ENCODE assay signal across 16 mouse cellular contexts in the genomic region with DNA sequence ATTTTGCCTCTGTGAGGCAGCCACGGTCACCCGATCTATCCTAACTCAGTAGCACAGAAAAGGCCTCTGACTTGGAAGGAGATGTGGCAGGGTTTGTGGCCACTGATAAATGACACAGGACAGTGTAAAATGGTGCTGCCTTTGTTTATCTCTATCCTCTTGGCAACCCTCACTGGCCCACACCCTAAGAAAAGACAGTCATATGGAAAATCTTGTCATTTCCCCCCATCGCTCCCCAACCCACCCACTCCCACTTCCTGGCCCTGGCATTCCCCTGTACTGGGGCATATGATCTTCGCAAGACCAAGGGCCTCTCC. TPM values are rescaled to one million over a fixed set of nuclear protein-coding genes. Genes with fewer than 3 reads are reported as not detected.
DNase-seq lines count a peak whose midpoint lies in the region; ATAC-seq lines count a peak whose summit lies in the region.
"Had no signal": no experiment of that assay in that cellular context is flagged by ENCODE, and none has a peak within 500 bp of the region (broad histone marks: within the 10 kb centered on the region; RNA-seq: fewer than 3 reads in every experiment).

No protein-coding gene starts in this region.

- H3K36me3 ChIP-seq in heart, embryonic 10.5 days = peaks cover 15% of the 10 kb centered on the region; the same call in 1 of the 2 replicates
- H3K36me3 ChIP-seq in midbrain, embryonic 13.5 days = no peaks in the 10 kb centered on the region
- H3K36me3 ChIP-seq in midbrain, embryonic 10.5 days = peaks cover 20% of the 10 kb centered on the region
- peaks cover 33% of the 10 kb centered on the region for H3K36me3 ChIP-seq in liver, embryonic 12.5 days

- H3K27ac ChIP-seq in heart, embryonic 10.5 days = peak overlapping the region; percentile 83
- H3K27ac ChIP-seq in midbrain, embryonic 13.5 days = no peak overlapping the region
- H3K27ac ChIP-seq in midbrain, embryonic 10.5 days (replicated peaks) = no peak overlapping the region; the same call in 1 of the 2 replicates
- H3K27ac ChIP-seq in liver, embryonic 12.5 days = peak overlapping the region; percentile 88

- 42% methylated on average over 4 of the region's 4 CpGs for WGBS in heart, embryonic 10.5 days
- 90% methylated on average over 4 of the region's 4 CpGs for WGBS in midbrain, embryonic 13.5 days
- WGBS in midbrain, embryonic 10.5 days = 76% methylated on average over 4 of the region's 4 CpGs
- WGBS in liver, embryonic 12.5 days (ENCODE audit: insufficient replicate concordance) = 21% methylated on average over 4 of the region's 4 CpGs

- H3K4me1 ChIP-seq in heart, embryonic 10.5 days = peaks cover 54% of the 10 kb centered on the region
- peaks cover 38% of the 10 kb centered on the region for H3K4me1 ChIP-seq in midbrain, embryonic 13.5 days (replicated peaks)
- H3K4me1 ChIP-seq in midbrain, embryonic 10.5 days = peaks cover 38% of the 10 kb centered on the region
- peaks cover 59% of the 10 kb centered on the region for H3K4me1 ChIP-seq in liver, embryonic 12.5 days

- H3K4me3 ChIP-seq in heart, embryonic 10.5 days = no peak overlapping the region
- no peak overlapping the region for H3K4me3 ChIP-seq in midbrain, embryonic 13.5 days (replicated peaks)
- H3K4me3 ChIP-seq in midbrain, embryonic 10.5 days = no peak overlapping the region
- H3K4me3 ChIP-seq in liver, embryonic 12.5 days = no peak overlapping the region

- H3K9ac ChIP-seq in midbrain, embryonic 13.5 days (replicated peaks) = peak overlapping the region; percentile 32; the same call in 1 of the 2 replicates
- H3K9ac ChIP-seq in liver, embryonic 12.5 days = peak overlapping the region; percentile 56; the same call in 1 of the 2 replicates

- no peaks in the 10 kb centered on the region for H3K9me3 ChIP-seq in heart, embryonic 10.5 days
- H3K9me3 ChIP-seq in midbrain, embryonic 13.5 days = no peaks in the 10 kb centered on the region
- H3K9me3 ChIP-seq in midbrain, embryonic 10.5 days (replicated peaks) = no peaks in the 10 kb centered on the region
- no peaks in the 10 kb centered on the region for H3K9me3 ChIP-seq in liver, embryonic 12.5 days (replicated peaks)
- H3K9me3 ChIP-seq: G1E had no signal

- intact Hi-C loops in heart, postnatal 10 days (cut with DNase I) = no loop called here

- H3K4me2 ChIP-seq in midbrain, embryonic 13.5 days (replicated peaks) = no peak overlapping the region
- peak overlapping the region; percentile 53 for H3K4me2 ChIP-seq in liver, embryonic 12.5 days

- peaks cover 20% of the 10 kb centered on the region for H3K27me3 ChIP-seq in heart, embryonic 10.5 days (ENCODE audit: insufficient read depth, poor library complexity, severe bottlenecking)
- H3K27me3 ChIP-seq in midbrain, embryonic 13.5 days = no peaks in the 10 kb centered on the region
- peaks cover 17% of the 10 kb centered on the region for H3K27me3 ChIP-seq in midbrain, embryonic 10.5 days (ENCODE audit: low read depth, poor library complexity, severe bottlenecking)
- peaks cover 9% of the 10 kb centered on the region; the same call in 1 of the 2 replicates for H3K27me3 ChIP-seq in liver, embryonic 12.5 days (replicated peaks)

- DNase-seq in heart, embryonic 10.5 days (ENCODE audit: low spot score) = no peak
- DNase-seq in heart, postnatal 10 days = no peak
- no peak for DNase-seq in midbrain, embryonic 10.5 days (ENCODE audit: low spot score)
- no peak for DNase-seq in adrenal gland, adult 2 months
- no peak for DNase-seq in right cerebral cortex, adult 2 months (ENCODE audit: low spot score in 2 of 2)
- no peak for DNase-seq in kidney, adult 9 months
- DNase-seq: cerebellum, adult 2 months; thymus, adult 2 months had no signal

- no peak for ATAC-seq in midbrain, embryonic 13.5 days
- ATAC-seq in liver, embryonic 12.5 days = peak; percentile 87
- ATAC-seq: activated CD4-positive, CD25-positive, alpha-beta regulatory T cell, adult 4 months; inflammation-experienced regulatory T-cells, adult 6 months had no signal

RNA-seq across cellular contexts. Expression of a gene that starts 7.2 kb away (rescaled TPM):
- 22.6 and 34.8 TPM in 2 replicates for polyA plus RNA-seq in heart, embryonic 10.5 days (2016; fragmentation: Nextera tagmentation; extraction: Ambion mirVana)
- total RNA-seq in heart, postnatal 10 days (2021) = 10 to 100 TPM; 27.4 to 37.4 TPM
- polyA plus RNA-seq in midbrain, embryonic 13.5 days (2015; fragmentation: Nextera tagmentation; extraction: Ambion mirVana) = 24.6 and 25.8 TPM in 2 replicates
- 24.2 and 24.6 TPM in 2 replicates for polyA plus RNA-seq in midbrain, embryonic 10.5 days (2016; fragmentation: Nextera tagmentation; extraction: Ambion mirVana)
- polyA plus RNA-seq in liver, embryonic 12.5 days (2016; fragmentation: Nextera tagmentation; extraction: Ambion mirVana) = 23.1 TPM in 2 replicates
- total RNA-seq in adrenal gland, adult 2 months (2021) = 10 to 100 TPM; 30.0 to 45.0 TPM
- 22.1 and 31.3 TPM in 2 replicates for polyA plus RNA-seq in adrenal gland, adult 2 months (2012; rRNA removed)

RNA-seq across cellular contexts. Expression of a gene that starts 9.7 kb away (rescaled TPM):
- polyA plus RNA-seq in heart, embryonic 10.5 days (2016; fragmentation: Nextera tagmentation; extraction: Ambion mirVana) = 0.94 and 1.8 TPM in 2 replicates
- 1 to 10 TPM; 8.4 to 9.9 TPM for total RNA-seq in heart, postnatal 10 days (2021)
- polyA plus RNA-seq in midbrain, embryonic 13.5 days (2015; fragmentation: Nextera tagmentation; extraction: Ambion mirVana) = 1.7 and 2.1 TPM in 2 replicates
- polyA plus RNA-seq in midbrain, embryonic 10.5 days (2016; fragmentation: Nextera tagmentation; extraction: Ambion mirVana) = 0.42 and 1.1 TPM in 2 replicates
- 0.36 and 0.39 TPM in 2 replicates for polyA plus RNA-seq in liver, embryonic 12.5 days (2016; fragmentation: Nextera tagmentation; extraction: Ambion mirVana)
- total RNA-seq in adrenal gland, adult 2 months (2021) = 10 to 100 TPM in 1 of 2 experiments, 1 to 10 TPM in 1; 3.3 to 13.9 TPM
- polyA plus RNA-seq in adrenal gland, adult 2 months (2012; rRNA removed) = 4.0 and 5.3 TPM in 2 replicates
- polyA plus RNA-seq: activated CD4-positive, CD25-positive, alpha-beta regulatory T cell, adult 4 months; G1E had no signal

RNA-seq across cellular contexts. Expression of a gene that starts 19.8 kb away (rescaled TPM):
- polyA plus RNA-seq in heart, embryonic 10.5 days (2016; fragmentation: Nextera tagmentation; extraction: Ambion mirVana) = not detected in 2 replicates
- not detected for total RNA-seq in heart, postnatal 10 days (2021)
- not detected in 2 replicates for polyA plus RNA-seq in midbrain, embryonic 13.5 days (2015; fragmentation: Nextera tagmentation; extraction: Ambion mirVana)
- not detected in 2 replicates for polyA plus RNA-seq in midbrain, embryonic 10.5 days (2016; fragmentation: Nextera tagmentation; extraction: Ambion mirVana)
- polyA plus RNA-seq in liver, embryonic 12.5 days (2016; fragmentation: Nextera tagmentation; extraction: Ambion mirVana) = not detected in 2 replicates
- not detected for total RNA-seq in adrenal gland, adult 2 months (2021)
- polyA plus RNA-seq in adrenal gland, adult 2 months (2012; rRNA removed) = 0.83 TPM in 1 of 2 replicates, not detected in the other
- total RNA-seq: G1E; gastrocnemius, postnatal 4 days; layer of hippocampus, adult 18-20 months; left cerebral cortex, postnatal 10 days had no signal
- polyA plus RNA-seq: activated CD4-positive, CD25-positive, alpha-beta regulatory T cell, adult 4 months; cerebellum, adult 2 months; G1E; inflammation-experienced regulatory T-cells, adult 6 months had no signal

RNA-seq across cellular contexts. Expression of a gene that starts 24.5 kb away (rescaled TPM):
- polyA plus RNA-seq in heart, embryonic 10.5 days (2016; fragmentation: Nextera tagmentation; extraction: Ambion mirVana) = 1.4 and 1.6 TPM in 2 replicates
- 1 to 10 TPM; 1.9 to 2.4 TPM for total RNA-seq in heart, postnatal 10 days (2021)
- 0.11 and 0.13 TPM in 2 replicates for polyA plus RNA-seq in midbrain, embryonic 13.5 days (2015; fragmentation: Nextera tagmentation; extraction: Ambion mirVana)
- polyA plus RNA-seq in midbrain, embryonic 10.5 days (2016; fragmentation: Nextera tagmentation; extraction: Ambion mirVana) = 0.09 and 0.34 TPM in 2 replicates
- 2.5 and 2.6 TPM in 2 replicates for polyA plus RNA-seq in liver, embryonic 12.5 days (2016; fragmentation: Nextera tagmentation; extraction: Ambion mirVana)
- 1 to 10 TPM; 1.6 to 2.4 TPM for total RNA-seq in adrenal gland, adult 2 months (2021)
- polyA plus RNA-seq in adrenal gland, adult 2 months (2012; rRNA removed) = 0.97 and 1.4 TPM in 2 replicates

RNA-seq across cellular contexts. Expression of a gene that starts 26.8 kb away (rescaled TPM):
- polyA plus RNA-seq in heart, embryonic 10.5 days (2016; fragmentation: Nextera tagmentation; extraction: Ambion mirVana) = 0.20 and 0.23 TPM in 2 replicates
- under 1 TPM in 1 of 2 experiments, not detected in 1; 0.07 TPM for total RNA-seq in heart, postnatal 10 days (2021)
- 32.7 and 35.8 TPM in 2 replicates for polyA plus RNA-seq in midbrain, embryonic 13.5 days (2015; fragmentation: Nextera tagmentation; extraction: Ambion mirVana)
- polyA plus RNA-seq in midbrain, embryonic 10.5 days (2016; fragmentation: Nextera tagmentation; extraction: Ambion mirVana) = 3.1 and 7.5 TPM in 2 replicates
- polyA plus RNA-seq in liver, embryonic 12.5 days (2016; fragmentation: Nextera tagmentation; extraction: Ambion mirVana) = 0.35 and 0.37 TPM in 2 replicates
- total RNA-seq in adrenal gland, adult 2 months (2021) = 10 to 100 TPM; 27.0 to 38.5 TPM
- polyA plus RNA-seq in adrenal gland, adult 2 months (2012; rRNA removed) = 25.9 and 27.7 TPM in 2 replicates
- polyA plus RNA-seq: inflammation-experienced regulatory T-cells, adult 6 months had no signal

Comparison
In these comparisons a context has a peak if more than half of its experiments do, and no peak if none do; other contexts are left out.
1. H3K27ac ChIP-seq: peak in heart, embryonic 10.5 days (single experiment) and liver, embryonic 12.5 days (single experiment); none in midbrain, embryonic 13.5 days (single experiment) and midbrain, embryonic 10.5 days (single experiment).